Mouse (Mus musculus) kidney, adult 2 months (tissue): ENCODE measurements around the gene Atg7.

Experiments
- CTCF ChIP-seq: fragments of 200-500 bp; conservative IDR thresholded peaks from 2 replicates; pipeline ENCODE4 v1.5.1; 2011; ENCODE audit warnings: low read depth, mild to moderate bottlenecking, control low read depth, low read length, moderate library complexity, mixed read lengths; ENCODE audit not compliant: insufficient read depth, insufficient read length
- POLR2A ChIP-seq: fragments of 200-500 bp; IDR thresholded peaks from one replicate; pipeline ENCODE4 v1.6.1; 2011; ENCODE audit warnings: low read depth, low read length, control low read depth

DNA sequence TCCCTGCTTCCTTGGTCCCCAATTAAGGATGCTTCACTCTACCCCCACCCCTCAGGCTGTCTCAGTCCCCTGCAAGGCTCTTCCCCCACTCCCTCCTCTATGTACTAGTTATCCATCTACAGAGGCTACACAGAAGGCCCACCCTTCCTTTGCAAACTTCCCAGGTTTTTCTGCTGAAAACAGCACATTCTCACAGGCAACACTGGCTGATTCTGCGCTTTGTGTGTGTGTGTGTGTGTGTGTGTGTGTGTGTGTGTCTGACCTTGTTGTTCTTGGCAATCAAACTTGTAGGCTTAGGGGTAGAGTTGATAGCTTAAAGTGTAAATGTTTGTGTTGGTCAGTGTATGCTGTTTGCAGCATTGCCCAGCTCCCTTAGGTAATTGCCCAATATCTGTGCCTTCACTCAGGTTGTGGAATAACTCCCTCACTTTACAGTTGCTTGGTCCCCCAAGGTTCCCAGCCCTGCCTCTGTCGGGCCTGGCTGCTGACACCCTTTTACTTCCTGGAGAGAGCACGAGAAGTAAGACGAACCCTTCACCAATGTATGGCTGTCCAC, 191.0 kb downstream of the Atg7 start:
- TF ChIP-seq CTCF (no peak), POLR2A (no peak)
